Mouse (Mus musculus) stomach, postnatal 0 days (tissue): ENCODE measurements at regions not wholly inside any gene's neighbourhood (a gene's known extent, or its start where the extent isn't known, plus 50 kb on each side); places are given as distances from the start of the nearest gene placed in this dataset.

Experiments used
- CTCF ChIP-seq: IDR thresholded peaks from 2 replicates; pipeline ENCODE4 v1.5.1; 2016; ENCODE audit warnings: antibody characterized with exemption, low read depth, mild to moderate bottlenecking, moderate library complexity
- EP300 ChIP-seq: optimal IDR thresholded peaks from 2 replicates; pipeline ENCODE3; 2016; ENCODE audit warnings: antibody characterized with exemption

DNA sequence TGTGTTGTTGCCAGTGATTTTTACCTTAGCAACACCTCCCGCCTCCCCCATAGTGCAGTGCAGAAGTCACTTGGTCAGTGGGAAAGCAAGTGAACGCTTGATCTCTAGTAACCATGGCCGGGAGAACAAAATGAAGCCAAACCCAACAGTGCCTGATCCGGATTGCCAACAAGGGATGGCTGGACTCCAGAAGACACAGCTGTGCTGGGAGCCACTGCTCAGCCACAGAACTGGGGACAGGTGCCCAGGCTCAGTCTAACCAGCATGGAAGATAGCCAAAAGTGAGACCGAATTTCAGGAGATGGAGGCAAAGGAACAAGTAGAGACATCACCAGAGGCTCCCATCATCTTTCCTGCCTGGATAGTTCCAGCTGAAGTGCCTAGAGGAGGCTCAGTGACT lies 473.0 kb downstream of the Fam19a5 start:
- TF ChIP-seq CTCF: no peak
- TF ChIP-seq EP300: no peak
